ENCODE assay signal across 8 mouse cellular contexts in genomic region chr11:32266776-32267175, GRCm38 (mm10). TPM values are rescaled to one million over a fixed set of nuclear protein-coding genes. Genes with fewer than 3 reads are reported as not detected.
DNase-seq lines count a peak whose midpoint lies in the region; ATAC-seq and TF ChIP-seq lines count a peak whose summit lies in the region.

No protein-coding gene starts in this region.

- WGBS in intestine, embryonic 14.5 days = 18% methylated on average over 6 of the region's 6 CpGs
- 30% methylated on average over 6 of the region's 6 CpGs for WGBS in neural tube, embryonic 12.5 days

- H3K36me3 ChIP-seq in intestine, embryonic 14.5 days (ENCODE audit: control insufficient read depth, insufficient read depth, low read length) = peaks cover under 1% of the 10 kb centered on the region; the same call in 1 of the 2 replicates
- H3K36me3 ChIP-seq in neural tube, embryonic 12.5 days = no peaks in the 10 kb centered on the region

- ATAC-seq in intestine, embryonic 14.5 days (replicated peaks; ENCODE audit: low FRiP score, low TSS enrichment, low read depth) = no peak; the same call in 1 of the 2 replicates
- ATAC-seq in neural tube, embryonic 12.5 days (ENCODE audit: low FRiP score, low read depth) = no peak; the same call in 1 of the 2 replicates

- peak overlapping the region; percentile 71 for H3K4me3 ChIP-seq in layer of hippocampus, adult 2 months
- peak overlapping the region; percentile 70 for H3K4me3 ChIP-seq in cortical plate, adult 2 months (ENCODE audit: insufficient read depth, low read length)
- peak overlapping the region; percentile 89 for H3K4me3 ChIP-seq in intestine, embryonic 14.5 days (ENCODE audit: low read depth, low read length)
- peak overlapping the region; percentile 72 for H3K4me3 ChIP-seq in neural tube, embryonic 12.5 days

- peak overlapping the region; percentile 98 for H3K27ac ChIP-seq in layer of hippocampus, adult 2 months
- H3K27ac ChIP-seq in cortical plate, adult 2 months (ENCODE audit: insufficient read depth, low read length) = peak overlapping the region; percentile 98
- peak overlapping the region; percentile 92 for H3K27ac ChIP-seq in intestine, embryonic 14.5 days (ENCODE audit: low read depth)
- peak overlapping the region; percentile 98 for H3K27ac ChIP-seq in neural tube, embryonic 12.5 days

- no peak for TF ChIP-seq POLR2A in cortical plate, adult 2 months (IDR thresholded peaks at IDR 0.05; ENCODE audit: extremely low read depth, insufficient read depth, low read length)

- H3K4me2 ChIP-seq in intestine, embryonic 14.5 days (ENCODE audit: low read length) = peak overlapping the region; percentile 80
- peak overlapping the region; percentile 59 for H3K4me2 ChIP-seq in neural tube, embryonic 12.5 days (replicated peaks)

- no peaks in the 10 kb centered on the region for H3K9me3 ChIP-seq in intestine, embryonic 14.5 days (ENCODE audit: control insufficient read depth, low read length)
- H3K9me3 ChIP-seq in neural tube, embryonic 12.5 days = no peaks in the 10 kb centered on the region

- peak overlapping the region; percentile 95 for H3K9ac ChIP-seq in intestine, embryonic 14.5 days (ENCODE audit: low read length)
- H3K9ac ChIP-seq in neural tube, embryonic 12.5 days = peak overlapping the region; percentile 92

- no peaks in the 10 kb centered on the region; the same call in 1 of the 2 replicates for H3K4me1 ChIP-seq in cortical plate, adult 2 months (ENCODE audit: control insufficient read depth, insufficient read depth, low read length)
- H3K4me1 ChIP-seq in intestine, embryonic 14.5 days (replicated peaks; ENCODE audit: control insufficient read depth, insufficient read depth, low read length) = 0 out of 2 replicates have a peak, but pooled peaks cover 11% of the 10 kb centered on the region
- peaks cover 7% of the 10 kb centered on the region for H3K4me1 ChIP-seq in neural tube, embryonic 12.5 days

- no peak for DNase-seq in layer of hippocampus, adult 2 months (ENCODE audit: low spot score in 2 of 2)
- no peak for DNase-seq in layer of hippocampus, postnatal 10 days (ENCODE audit: low spot score in 2 of 2)
- no peak for DNase-seq in intestine, embryonic 14.5 days (ENCODE audit: low spot score)
- DNase-seq in adrenal gland, postnatal 4 days (ENCODE audit: low spot score in 2 of 2) = no peak
- no peak for DNase-seq in embryo, embryonic 11 days
- no peak for DNase-seq in thymus, postnatal 14 days

- TF ChIP-seq CTCF in layer of hippocampus, adult 2 months (conservative IDR thresholded peaks at IDR 0.05) = no peak
- no peak for TF ChIP-seq CTCF in cortical plate, adult 2 months (IDR thresholded peaks at IDR 0.05; ENCODE audit: extremely low read depth, insufficient read depth, low read length)

- peaks cover 2% of the 10 kb centered on the region; the same call in 1 of the 2 replicates for H3K27me3 ChIP-seq in intestine, embryonic 14.5 days (replicated peaks; ENCODE audit: control insufficient read depth, insufficient read depth, low read length)
- H3K27me3 ChIP-seq in neural tube, embryonic 12.5 days (replicated peaks) = no peaks in the 10 kb centered on the region

RNA-seq across cellular contexts. Expression of gene Nprl3, which starts 0.7 kb away (rescaled TPM):
- total RNA-seq in layer of hippocampus, adult 2 months (2021) = 10 to 100 TPM; 62.0 to 64.1 TPM
- 10 to 100 TPM; 51.7 to 58.1 TPM for total RNA-seq in layer of hippocampus, postnatal 10 days (2021)
- polyA plus RNA-seq in cortical plate, adult 2 months (2012; rRNA removed) = 78.7 and 80.9 TPM in 2 replicates
- polyA plus RNA-seq in intestine, embryonic 14.5 days (2014; fragmentation: Nextera tagmentation; extraction: Ambion mirVana) = 28.0 and 29.5 TPM in 2 replicates
- 41.9 and 46.9 TPM in 2 replicates for polyA plus RNA-seq in neural tube, embryonic 12.5 days (2016; fragmentation: Nextera tagmentation; extraction: Ambion mirVana)
- total RNA-seq in adrenal gland, postnatal 4 days (2021) = 10 to 100 TPM; 73.7 to 77.3 TPM

RNA-seq across cellular contexts. Expression of gene Hba-x, which starts 9.4 kb away (rescaled TPM):
- total RNA-seq in layer of hippocampus, adult 2 months (2021) = not detected
- total RNA-seq in layer of hippocampus, postnatal 10 days (2021) = not detected
- polyA plus RNA-seq in cortical plate, adult 2 months (2012; rRNA removed) = 0.15 and 0.21 TPM in 2 replicates
- polyA plus RNA-seq in intestine, embryonic 14.5 days (2014; fragmentation: Nextera tagmentation; extraction: Ambion mirVana) = 104 and 121 TPM in 2 replicates
- polyA plus RNA-seq in neural tube, embryonic 12.5 days (2016; fragmentation: Nextera tagmentation; extraction: Ambion mirVana) = 1,310 and 1,360 TPM in 2 replicates
- not detected for total RNA-seq in adrenal gland, postnatal 4 days (2021)

RNA-seq across cellular contexts. Expression of gene Hba-a1, which starts 16.5 kb away (rescaled TPM):
- total RNA-seq in layer of hippocampus, adult 2 months (2021) = 100 to 1,000 TPM; 315 to 509 TPM
- 100 to 1,000 TPM; 667 to 733 TPM for total RNA-seq in layer of hippocampus, postnatal 10 days (2021)
- polyA plus RNA-seq in cortical plate, adult 2 months (2012; rRNA removed) = 139 and 197 TPM in 2 replicates
- 2,039 and 2,947 TPM in 2 replicates for polyA plus RNA-seq in intestine, embryonic 14.5 days (2014; fragmentation: Nextera tagmentation; extraction: Ambion mirVana)
- 2,385 and 2,610 TPM in 2 replicates for polyA plus RNA-seq in neural tube, embryonic 12.5 days (2016; fragmentation: Nextera tagmentation; extraction: Ambion mirVana)
- total RNA-seq in adrenal gland, postnatal 4 days (2021) = 1,000 to 10,000 TPM; 4,498 to 5,274 TPM

RNA-seq across cellular contexts. Expression of gene Hbq1b, which starts 20.0 kb away (rescaled TPM):
- 1 to 10 TPM; 1.0 to 1.7 TPM for total RNA-seq in layer of hippocampus, adult 2 months (2021)
- 1 to 10 TPM; 2.3 to 4.1 TPM for total RNA-seq in layer of hippocampus, postnatal 10 days (2021)
- polyA plus RNA-seq in cortical plate, adult 2 months (2012; rRNA removed) = 1.9 and 2.1 TPM in 2 replicates
- 0.45 and 0.58 TPM in 2 replicates for polyA plus RNA-seq in intestine, embryonic 14.5 days (2014; fragmentation: Nextera tagmentation; extraction: Ambion mirVana)
- polyA plus RNA-seq in neural tube, embryonic 12.5 days (2016; fragmentation: Nextera tagmentation; extraction: Ambion mirVana) = 3.2 and 3.3 TPM in 2 replicates
- 1 to 10 TPM; 3.9 to 5.3 TPM for total RNA-seq in adrenal gland, postnatal 4 days (2021)

RNA-seq across cellular contexts. Expression of gene Hba-a2, which starts 29.5 kb away (rescaled TPM):
- total RNA-seq in layer of hippocampus, adult 2 months (2021) = 100 to 1,000 TPM; 253 to 450 TPM
- 100 to 1,000 TPM; 562 to 789 TPM for total RNA-seq in layer of hippocampus, postnatal 10 days (2021)
- polyA plus RNA-seq in cortical plate, adult 2 months (2012; rRNA removed) = 389 and 531 TPM in 2 replicates
- polyA plus RNA-seq in intestine, embryonic 14.5 days (2014; fragmentation: Nextera tagmentation; extraction: Ambion mirVana) = 5,179 and 7,428 TPM in 2 replicates
- polyA plus RNA-seq in neural tube, embryonic 12.5 days (2016; fragmentation: Nextera tagmentation; extraction: Ambion mirVana) = 5,164 and 5,594 TPM in 2 replicates
- 1,000 to 10,000 TPM; 3,034 to 3,470 TPM for total RNA-seq in adrenal gland, postnatal 4 days (2021)

Comparison
In these comparisons a context has a peak if more than half of its experiments do, and no peak if none do; other contexts are left out.
1. RNA of gene Hba-a1, which starts 16.5 kb away (total RNA-seq): 4,498 to 5,274 TPM in adrenal gland, postnatal 4 days; 667 to 733 TPM in layer of hippocampus, postnatal 10 days and 315 to 509 TPM in layer of hippocampus, adult 2 months; every median in the first group is over 4 times any median in the second.
2. Peak in every context shown above with its lines, with median percentiles within 50 percentile points of each other: H3K27ac ChIP-seq and H3K4me3 ChIP-seq.